Mouse (Mus musculus) limb, embryonic 14.5 days (tissue): ENCODE data around the gene Plcl1. TPM values are rescaled to one million over a fixed set of nuclear protein-coding genes. Genes with fewer than 3 reads are reported as not detected.

Experiments used
- ATAC-seq: fragments of 200-750 bp; cut with Nextera tagmentation; 2 replicates; pipeline ENCODE4 v1.8.0; 2017; ENCODE audit warnings: low read depth, moderate number of reproducible peaks, moderate TSS enrichment; ENCODE audit not compliant: low FRiP score
- DNase-seq: peaks from one replicate; pipeline ENCODE4 v3.0.0-alpha.2; 2015; ENCODE audit warnings: low spot score
- H3K27ac ChIP-seq: fragments of 300-500 bp; sonication (generic); replicated peaks from 2 replicates; pipeline ENCODE4 v1.5.1; 2014; ENCODE audit warnings: low read depth, mild to moderate bottlenecking, low read length, moderate library complexity, mixed read lengths
- H3K27me3 ChIP-seq: fragments of 300-500 bp; sonication (generic); 2 replicates; pipeline ENCODE4 v1.6.1; 2014; ENCODE audit warnings: low read length, mixed read lengths; ENCODE audit not compliant: control insufficient read depth, insufficient read depth
- H3K36me3 ChIP-seq: fragments of 300-500 bp; sonication (generic); 2 replicates; pipeline ENCODE4 v1.6.1; 2014; ENCODE audit warnings: mild to moderate bottlenecking, low read length, moderate library complexity, mixed read lengths; ENCODE audit not compliant: control insufficient read depth, insufficient read depth
- H3K4me1 ChIP-seq: fragments of 300-500 bp; sonication (generic); 2 replicates; pipeline ENCODE4 v1.6.1; 2014; ENCODE audit warnings: antibody characterized with exemption, low read length, mixed read lengths; ENCODE audit not compliant: control insufficient read depth, insufficient read depth
- H3K4me2 ChIP-seq: fragments of 300-500 bp; sonication (generic); replicated peaks from 2 replicates; pipeline ENCODE4 v1.6.1; 2014; ENCODE audit warnings: low read depth, mild to moderate bottlenecking, low read length, moderate library complexity; ENCODE audit not compliant: severe bottlenecking
- H3K4me3 ChIP-seq: fragments of 300-500 bp; sonication (generic); replicated peaks from 2 replicates; pipeline ENCODE4 v1.5.1; 2014; ENCODE audit warnings: low read length
- H3K9ac ChIP-seq: fragments of 300-500 bp; sonication (generic); 2 replicates; pipeline ENCODE4 v1.6.1; 2014; ENCODE audit warnings: mild to moderate bottlenecking, low read depth, low read length, moderate library complexity; ENCODE audit not compliant: severe bottlenecking
- H3K9me3 ChIP-seq: fragments of 300-500 bp; sonication (generic); 2 replicates; pipeline ENCODE4 v1.6.1; 2016; ENCODE audit warnings: low read length; ENCODE audit not compliant: control insufficient read depth
- POLR2A ChIP-seq: fragments of 200-500 bp; IDR thresholded peaks from 2 replicates; pipeline ENCODE4 v1.8.0; 2012; ENCODE audit warnings: inconsistent platforms, mild to moderate bottlenecking, moderate library complexity, borderline replicate concordance; ENCODE audit not compliant: insufficient read depth, insufficient read length; ENCODE audit errors: extremely low read depth
- WGBS: fragments of 180-500 bp; shearing (Covaris S2); extraction: QIAGEN DNeasy Blood & Tissue Kit; methylation state at CpG from one replicate; pipeline ENCODE4 v1.1.7; 2014; 5-methylcytosine and 5-hydroxymethylcytosine counted together
- polyA plus RNA-seq, 2 experiments: library from polyadenylated mRNA; depleted of rRNA in 1 of 2; stranded (reverse) in 1 of 2; unstranded in 1 of 2; fragments of >200 nt; fragmentation: Nextera tagmentation in 1 of 2; extraction: Ambion mirVana in 1 of 2; gene quantifications; 2 replicates each; pipeline versions ENCODE4 v1.2.1 to v1.2.3; 2012 to 2014

The Plcl1 gene
- polyA plus RNA-seq, 2 experiments, result 1.8 to 2.3 TPM

GRCm38 (mm10) chr1:55706933-55707332 is 301.2 kb downstream of the Plcl1 start:
- no peaks in the 10 kb centered on the region for H3K9me3 ChIP-seq
- H3K4me1 ChIP-seq, result no peaks in the 10 kb centered on the region
- H3K27ac ChIP-seq, result no peak overlapping the region
- no peak overlapping the region for H3K4me2 ChIP-seq
- H3K4me3 ChIP-seq, result no peak overlapping the region
- 63% methylated on average over 1 of the region's 1 CpGs for WGBS
- H3K27me3 ChIP-seq, result no peaks in the 10 kb centered on the region
- DNase-seq, result no peak
- no peak for ATAC-seq
- H3K36me3 ChIP-seq, result no peaks in the 10 kb centered on the region
- no peak overlapping the region for H3K9ac ChIP-seq
- no peak for TF ChIP-seq POLR2A

- Histone ChIP-seq H3K4me1 (no peaks in the 10 kb centered on the region), H3K9me3 (no peaks in the 10 kb centered on the region), H3K36me3 (no peaks in the 10 kb centered on the region), H3K4me3 (no peak overlapping the region), H3K27ac (no peak overlapping the region), H3K9ac (no peak overlapping the region), H3K4me2 (no peak overlapping the region), H3K27me3 (no peaks in the 10 kb centered on the region)
- no peak for TF ChIP-seq POLR2A
- WGBS, result 85% methylated on average over 4 of the region's 4 CpGs
- ATAC-seq (no peak), DNase-seq (no peak)
Observed at GRCm38 (mm10) chr1:55717283-55717803, 311.6 kb downstream of the Plcl1 start.

GRCm38 (mm10) chr1:55725428-55725827 is 319.7 kb downstream of the Plcl1 start:
- no peak overlapping the region for H3K4me2 ChIP-seq
- H3K9me3 ChIP-seq, result no peaks in the 10 kb centered on the region
- H3K4me3 ChIP-seq, result no peak overlapping the region
- no peak for TF ChIP-seq POLR2A
- H3K27ac ChIP-seq, result no peak overlapping the region
- H3K4me1 ChIP-seq, result no peaks in the 10 kb centered on the region
- no peaks in the 10 kb centered on the region for H3K36me3 ChIP-seq
- WGBS, result 69% methylated on average over 3 of the region's 3 CpGs
- no peaks in the 10 kb centered on the region for H3K27me3 ChIP-seq
- H3K9ac ChIP-seq, result no peak overlapping the region
- ATAC-seq (no peak), DNase-seq (peak; percentile 22)

- no peaks in the 10 kb centered on the region for H3K27me3 ChIP-seq
- H3K27ac ChIP-seq, result no peak overlapping the region
- no peak overlapping the region for H3K9ac ChIP-seq
- H3K4me1 ChIP-seq, result no peaks in the 10 kb centered on the region
- 83% methylated on average over 3 of the region's 3 CpGs for WGBS
- H3K9me3 ChIP-seq, result no peaks in the 10 kb centered on the region
- H3K4me3 ChIP-seq, result no peak overlapping the region
- no peak for TF ChIP-seq POLR2A
- H3K4me2 ChIP-seq, result no peak overlapping the region
- no peaks in the 10 kb centered on the region for H3K36me3 ChIP-seq
- DNase-seq (no peak), ATAC-seq (no peak)
Observed at GRCm38 (mm10) chr1:55729332-55729731, 323.6 kb downstream of the Plcl1 start.

GRCm38 (mm10) chr1:55732951-55733350 is 327.2 kb downstream of the Plcl1 start:
- DNase-seq (no peak), ATAC-seq (no peak)
- no peak for TF ChIP-seq POLR2A
- no peaks in the 10 kb centered on the region for H3K36me3 ChIP-seq
- H3K4me2 ChIP-seq, result no peak overlapping the region
- no peak overlapping the region for H3K27ac ChIP-seq
- no peak overlapping the region for H3K4me3 ChIP-seq
- no peaks in the 10 kb centered on the region for H3K4me1 ChIP-seq
- WGBS, result 64% methylated on average over 3 of the region's 3 CpGs
- H3K27me3 ChIP-seq, result no peaks in the 10 kb centered on the region
- no peak overlapping the region for H3K9ac ChIP-seq
- H3K9me3 ChIP-seq, result no peaks in the 10 kb centered on the region

GRCm38 (mm10) chr1:55736054-55736740 is 330.5 kb downstream of the Plcl1 start:
- Histone ChIP-seq H3K4me3 (no peak overlapping the region), H3K9ac (no peak overlapping the region), H3K27ac (no peak overlapping the region), H3K9me3 (no peaks in the 10 kb centered on the region), H3K4me2 (no peak overlapping the region), H3K4me1 (no peaks in the 10 kb centered on the region), H3K36me3 (no peaks in the 10 kb centered on the region), H3K27me3 (no peaks in the 10 kb centered on the region)
- ATAC-seq (peak; percentile 30; the same call in 1 of the 2 replicates), DNase-seq (peak; percentile 76)
- WGBS, result 85% methylated on average over 14 of the region's 14 CpGs
- TF ChIP-seq POLR2A, result no peak
